Mouse (Mus musculus) kidney, adult 18-20 months (tissue): ENCODE results near the gene Sgms1.

Experiments
- DNase-seq: peaks from one replicate; pipeline ENCODE4 v3.0.0; 2021

The Sgms1 gene

GRCm38 (mm10) chr19:32263753-32264152, 125.8 kb downstream of the Sgms1 start:
- DNase-seq, result no peak

- DNase-seq, result no peak
These were observed 126.5 kb downstream of the Sgms1 start for GRCm38 (mm10) chr19:32262805-32263572.

GRCm38 (mm10) chr19:32260869-32261688, 128.4 kb downstream of the Sgms1 start:
- peak; percentile 45 for DNase-seq

- no peak for DNase-seq
These were observed 129.7 kb downstream of the Sgms1 start for GRCm38 (mm10) chr19:32259830-32260229.

GRCm38 (mm10) chr19:32259048-32259447, 130.5 kb downstream of the Sgms1 start:
- DNase-seq, result no peak

GRCm38 (mm10) chr19:32258146-32258545, 131.4 kb downstream of the Sgms1 start:
- DNase-seq, result no peak

GRCm38 (mm10) chr19:32257616-32258015, 131.9 kb downstream of the Sgms1 start:
- no peak for DNase-seq

- DNase-seq, result no peak
These were observed 132.7 kb downstream of the Sgms1 start for GRCm38 (mm10) chr19:32256706-32257415.

GRCm38 (mm10) chr19:32255429-32256185, 133.9 kb downstream of the Sgms1 start:
- DNase-seq, result no peak

- DNase-seq, result peak; percentile 53
These were observed 134.7 kb downstream of the Sgms1 start for GRCm38 (mm10) chr19:32254739-32255344.

- no peak for DNase-seq
These were observed 135.3 kb downstream of the Sgms1 start for GRCm38 (mm10) chr19:32254204-32254603.

GRCm38 (mm10) chr19:32252987-32253386, 136.5 kb downstream of the Sgms1 start:
- no peak for DNase-seq

GRCm38 (mm10) chr19:32252451-32252850, 137.1 kb downstream of the Sgms1 start:
- DNase-seq, result no peak

GRCm38 (mm10) chr19:32249181-32250130, 140.1 kb downstream of the Sgms1 start:
- no peak for DNase-seq

GRCm38 (mm10) chr19:32244881-32245280, 144.6 kb downstream of the Sgms1 start:
- no peak for DNase-seq

GRCm38 (mm10) chr19:32243246-32243645, 146.3 kb downstream of the Sgms1 start:
- DNase-seq, result no peak

GRCm38 (mm10) chr19:32242153-32242552, 147.4 kb downstream of the Sgms1 start:
- peak; percentile 39 for DNase-seq

GRCm38 (mm10) chr19:32240417-32240990, 149.0 kb downstream of the Sgms1 start:
- no peak for DNase-seq

GRCm38 (mm10) chr19:32239925-32240324, 149.6 kb downstream of the Sgms1 start:
- DNase-seq, result no peak

- no peak for DNase-seq
These were observed 150.1 kb downstream of the Sgms1 start for GRCm38 (mm10) chr19:32239459-32239792.
